ENCODE assay signal across 10 mouse cellular contexts in genomic region chr2:59484438-59484837, GRCm38 (mm10). TPM values are rescaled to one million over a fixed set of nuclear protein-coding genes. Genes with fewer than 3 reads are reported as not detected.
DNase-seq lines count a peak whose midpoint lies in the region; ATAC-seq and TF ChIP-seq lines count a peak whose summit lies in the region.
"Had no signal": no experiment of that assay in that cellular context is flagged by ENCODE, and none has a peak within 500 bp of the region (broad histone marks: within the 10 kb centered on the region; RNA-seq: fewer than 3 reads in every experiment).

Gene Dapl1 (plus strand): TSS chr2:59484653.

- H3K27me3 ChIP-seq in forebrain, postnatal 0 days (ENCODE audit: insufficient read depth, low read length) = no peaks in the 10 kb centered on the region
- H3K27me3 ChIP-seq in forebrain, embryonic 12.5 days = no peaks in the 10 kb centered on the region
- no peaks in the 10 kb centered on the region for H3K27me3 ChIP-seq in stomach, postnatal 0 days (ENCODE audit: control insufficient read depth, insufficient read depth, low read length)

- peak; percentile 50; the same call in 1 of the 2 replicates for ATAC-seq in forebrain, postnatal 0 days
- no peak for ATAC-seq in forebrain, embryonic 12.5 days (ENCODE audit: low FRiP score)
- ATAC-seq in inflammation-experienced regulatory T-cells, adult 6 months = no peak
- ATAC-seq in stomach, postnatal 0 days (ENCODE audit: low FRiP score, low TSS enrichment) = no peak

- H3K4me2 ChIP-seq in forebrain, postnatal 0 days (ENCODE audit: low read depth) = no peak within 1 kb of the TSS
- no peak within 1 kb of the TSS for H3K4me2 ChIP-seq in forebrain, embryonic 12.5 days
- peak within 1 kb of the TSS; percentile 40 for H3K4me2 ChIP-seq in stomach, postnatal 0 days (replicated peaks; ENCODE audit: low read depth)

- H3K9me3 ChIP-seq in forebrain, postnatal 0 days (ENCODE audit: low read length) = no peaks in the 10 kb centered on the region
- no peaks in the 10 kb centered on the region for H3K9me3 ChIP-seq in forebrain, embryonic 12.5 days
- no peaks in the 10 kb centered on the region for H3K9me3 ChIP-seq in stomach, postnatal 0 days (ENCODE audit: control insufficient read depth, low read length)

- H3K4me3 ChIP-seq in forebrain, postnatal 0 days (ENCODE audit: low read depth, low read length) = no peak within 1 kb of the TSS
- H3K4me3 ChIP-seq in forebrain, embryonic 12.5 days (replicated peaks) = no peak within 1 kb of the TSS
- peak within 1 kb of the TSS; percentile 24 for H3K4me3 ChIP-seq in stomach, postnatal 0 days (ENCODE audit: low read depth, low read length)

- H3K9ac ChIP-seq in forebrain, postnatal 0 days = no peak within 1 kb of the TSS
- H3K9ac ChIP-seq in forebrain, embryonic 12.5 days = no peak within 1 kb of the TSS
- peak within 1 kb of the TSS; percentile 38 for H3K9ac ChIP-seq in stomach, postnatal 0 days (ENCODE audit: low read length)

- no peak within 1 kb of the TSS for H3K27ac ChIP-seq in forebrain, postnatal 0 days (ENCODE audit: low read depth, low read length)
- H3K27ac ChIP-seq in forebrain, embryonic 12.5 days = no peak within 1 kb of the TSS
- peak within 1 kb of the TSS; percentile 83 for H3K27ac ChIP-seq in stomach, postnatal 0 days (replicated peaks)

- no peaks in the 10 kb centered on the region for H3K4me1 ChIP-seq in forebrain, postnatal 0 days (ENCODE audit: insufficient read depth)
- H3K4me1 ChIP-seq in forebrain, embryonic 12.5 days = peaks cover 14% of the 10 kb centered on the region
- H3K4me1 ChIP-seq in stomach, postnatal 0 days (replicated peaks; ENCODE audit: control insufficient read depth, insufficient read depth) = no peaks in the 10 kb centered on the region

- no peaks in the 10 kb centered on the region for H3K36me3 ChIP-seq in forebrain, postnatal 0 days (ENCODE audit: insufficient read depth)
- H3K36me3 ChIP-seq in forebrain, embryonic 12.5 days (replicated peaks) = no peaks in the 10 kb centered on the region
- no peaks in the 10 kb centered on the region for H3K36me3 ChIP-seq in stomach, postnatal 0 days (ENCODE audit: control insufficient read depth, insufficient read depth, low read length)

- 46% methylated on average over 9 of the region's 9 CpGs for WGBS in forebrain, postnatal 0 days
- 70% methylated on average over 9 of the region's 9 CpGs for WGBS in forebrain, embryonic 12.5 days
- 58% methylated on average over 9 of the region's 9 CpGs for WGBS in stomach, postnatal 0 days

- TF ChIP-seq CTCF in forebrain, postnatal 0 days (IDR thresholded peaks at IDR 0.05; ENCODE audit: low read depth) = no peak
- TF ChIP-seq CTCF in stomach, postnatal 0 days (IDR thresholded peaks at IDR 0.05; ENCODE audit: low read depth) = no peak

- DNase-seq in forebrain, postnatal 0 days = no peak
- peak; percentile 13 for DNase-seq in testis, postnatal 14 days (ENCODE audit: low spot score)
- DNase-seq in testis, postnatal 10 days (ENCODE audit: low spot score) = no peak
- peak; percentile 23 for DNase-seq in stomach, postnatal 0 days (ENCODE audit: low spot score)
- no peak for DNase-seq in layer of hippocampus, postnatal 14 days (ENCODE audit: low spot score in 2 of 2)
- no peak for DNase-seq in spleen, postnatal 4 days (ENCODE audit: low spot score in 2 of 2)

- no peak for TF ChIP-seq EP300 in stomach, postnatal 0 days (optimal IDR thresholded peaks at IDR 0.05)

RNA-seq across cellular contexts. Expression of gene Dapl1, which starts in this region (rescaled TPM):
- 1.00 TPM in 1 of 2 replicates, not detected in the other for total RNA-seq in forebrain, postnatal 0 days (2014; rRNA removed)
- polyA plus RNA-seq in forebrain, postnatal 0 days (2015; fragmentation: Nextera tagmentation; extraction: Ambion mirVana) = 2.2 and 2.3 TPM in 2 replicates
- 0.61 and 0.77 TPM in 2 replicates for polyA plus RNA-seq in forebrain, embryonic 12.5 days (2016; fragmentation: Nextera tagmentation; extraction: Ambion mirVana)
- polyA plus RNA-seq in inflammation-experienced regulatory T-cells, adult 6 months (2017; shearing (Covaris generic)) = 10 to 100 TPM in 2 of 3 experiments, not detected in 1; 14.2 to 23.9 TPM
- polyA plus RNA-seq in stomach, postnatal 0 days (2015; fragmentation: Nextera tagmentation; extraction: Ambion mirVana) = 472 and 547 TPM in 2 replicates
- not detected for total RNA-seq in layer of hippocampus, postnatal 14 days (2021)
- total RNA-seq: common myeloid progenitor, adult 5-6 weeks had no signal
- polyA plus RNA-seq: neural tube, embryonic 11.5 days had no signal

Comparison
In these comparisons a context has a peak if more than half of its experiments do, and no peak if none do; other contexts are left out.
1. RNA of gene Dapl1 (polyA plus RNA-seq): 472 to 547 TPM in stomach, postnatal 0 days; 14.2 to 23.9 TPM in inflammation-experienced regulatory T-cells, adult 6 months, 2.2 to 2.3 TPM in forebrain, postnatal 0 days and 0.61 to 0.77 TPM in forebrain, embryonic 12.5 days; every median in the first group is over 10 times any median in the second.
2. DNase-seq: peak in testis, postnatal 14 days (single experiment) and stomach, postnatal 0 days (single experiment); none in forebrain, postnatal 0 days (single experiment), testis, postnatal 10 days (single experiment), layer of hippocampus, postnatal 14 days (0 of 2) and spleen, postnatal 4 days (0 of 2).